Mouse (Mus musculus) cerebellum, adult 2 months (tissue): Measurements from ENCODE around the gene Ppp4r3a.

Experiments
- CTCF ChIP-seq: fragments of 200-500 bp; IDR thresholded peaks from 2 replicates; pipeline ENCODE4 v1.5.1; 2011; ENCODE audit warnings: low read depth, mild to moderate bottlenecking, control low read depth, low read length, moderate library complexity, borderline replicate concordance; ENCODE audit not compliant: insufficient read depth
- POLR2A ChIP-seq: fragments of 200-500 bp; IDR thresholded peaks from 2 replicates; pipeline ENCODE4 v1.6.1; 2011; ENCODE audit warnings: low read length, control low read depth, borderline replicate concordance; ENCODE audit not compliant: insufficient read depth

DNA sequence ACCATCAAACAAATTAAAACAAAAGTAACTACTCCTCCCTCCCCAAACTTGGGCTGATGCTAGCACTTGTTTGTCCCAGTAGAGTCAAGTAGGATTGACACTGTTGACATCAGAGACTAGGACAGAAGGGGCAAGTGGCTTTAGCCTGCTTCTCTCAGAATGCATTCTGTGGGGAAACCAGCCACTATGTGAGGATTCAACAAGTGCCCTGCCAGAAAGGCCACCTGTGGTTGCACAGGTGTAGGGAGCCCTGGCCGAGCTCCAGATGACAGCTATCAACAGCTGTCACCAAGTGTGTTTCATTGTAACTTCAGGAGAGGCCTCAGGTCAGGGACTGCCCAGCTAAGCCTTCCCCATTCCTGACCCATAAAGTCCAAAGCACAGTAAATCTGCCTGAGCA lies 6.5 kb upstream of the Ppp4r3a start:
- TF ChIP-seq CTCF = no peak
- TF ChIP-seq POLR2A = no peak
